Mouse (Mus musculus) G1E-ER4 (cell line): ENCODE data around the gene Plcd1. TPM values are rescaled to one million over a fixed set of nuclear protein-coding genes. Genes with fewer than 3 reads are reported as not detected.

ENCODE experiments used
- GATA1 ChIP-seq: IDR thresholded peaks from one replicate; pipeline ENCODE4 v1.8.0; 2012; ENCODE audit warnings: low read length, inconsistent platforms
- polyA plus RNA-seq: library from polyadenylated mRNA; stranded (reverse); fragments of >175 nt; gene quantifications from 2 replicates; pipeline ENCODE4 v1.2.3, GENCODE M21; 2012

Gene Plcd1
- polyA plus RNA-seq, 1 experiment: not detected

- TF ChIP-seq GATA1: no peak
Measured at GRCm38 (mm10) chr9:119040101-119040775, 53.1 kb downstream of the Plcd1 start.

- no peak for TF ChIP-seq GATA1
Measured at GRCm38 (mm10) chr9:119038574-119038973, 54.7 kb downstream of the Plcd1 start.

DNA sequence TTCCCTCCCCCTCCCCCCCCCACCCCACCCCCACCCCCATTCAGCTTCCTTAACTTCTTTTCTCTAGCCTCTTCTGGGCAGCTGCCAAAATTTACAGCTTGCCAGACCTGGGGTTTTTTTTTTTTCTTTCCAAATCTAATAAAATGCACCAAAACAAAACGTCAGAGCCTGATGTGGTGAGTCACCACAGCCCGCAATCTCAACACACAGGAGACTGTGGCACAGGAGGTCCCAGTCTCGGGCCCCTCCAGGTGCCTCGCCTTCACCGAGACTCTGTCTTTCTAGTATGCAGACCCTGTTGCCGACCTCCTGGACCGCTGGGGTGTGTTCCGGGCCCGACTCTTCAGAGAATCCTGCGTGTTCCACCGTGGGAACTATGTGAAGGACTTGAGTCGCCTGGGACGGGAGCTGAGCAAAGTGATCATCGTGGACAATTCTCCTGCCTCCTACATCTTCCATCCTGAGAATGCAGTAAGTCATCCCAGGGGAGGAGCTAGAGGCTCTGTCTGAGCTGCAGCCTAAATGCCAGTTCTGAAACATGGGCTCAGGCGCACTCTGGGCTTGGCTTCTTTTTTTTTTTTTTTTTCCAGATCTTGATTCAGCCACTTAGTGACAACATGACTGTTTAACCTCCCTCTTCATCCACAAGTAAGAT is 56.1 kb downstream of the Plcd1 start:
- no peak for TF ChIP-seq GATA1

GRCm38 (mm10) chr9:119035836-119036235 is 57.5 kb downstream of the Plcd1 start:
- TF ChIP-seq GATA1: no peak

- no peak for TF ChIP-seq GATA1
Measured at GRCm38 (mm10) chr9:119034676-119035665, 58.3 kb downstream of the Plcd1 start.

DNA sequence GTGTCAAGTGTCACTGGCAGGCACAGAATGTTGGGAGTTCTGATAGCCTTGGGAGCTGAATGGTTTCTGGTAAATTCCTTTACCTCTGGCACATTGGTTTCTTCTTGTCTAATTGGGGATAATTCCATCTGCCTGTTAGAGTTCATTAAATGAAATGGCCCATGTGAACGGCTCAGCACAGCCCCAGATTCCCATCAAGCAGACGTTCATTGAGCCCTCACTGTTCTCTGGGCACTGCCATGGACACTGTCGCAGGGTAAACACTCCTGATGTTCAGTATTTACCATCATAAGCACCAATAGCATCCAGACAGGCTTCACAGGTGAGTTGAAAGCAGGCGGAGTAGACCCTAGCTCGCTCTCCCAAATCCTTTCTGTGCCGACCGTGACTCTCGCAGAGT is 59.2 kb downstream of the Plcd1 start:
- TF ChIP-seq GATA1: no peak

DNA sequence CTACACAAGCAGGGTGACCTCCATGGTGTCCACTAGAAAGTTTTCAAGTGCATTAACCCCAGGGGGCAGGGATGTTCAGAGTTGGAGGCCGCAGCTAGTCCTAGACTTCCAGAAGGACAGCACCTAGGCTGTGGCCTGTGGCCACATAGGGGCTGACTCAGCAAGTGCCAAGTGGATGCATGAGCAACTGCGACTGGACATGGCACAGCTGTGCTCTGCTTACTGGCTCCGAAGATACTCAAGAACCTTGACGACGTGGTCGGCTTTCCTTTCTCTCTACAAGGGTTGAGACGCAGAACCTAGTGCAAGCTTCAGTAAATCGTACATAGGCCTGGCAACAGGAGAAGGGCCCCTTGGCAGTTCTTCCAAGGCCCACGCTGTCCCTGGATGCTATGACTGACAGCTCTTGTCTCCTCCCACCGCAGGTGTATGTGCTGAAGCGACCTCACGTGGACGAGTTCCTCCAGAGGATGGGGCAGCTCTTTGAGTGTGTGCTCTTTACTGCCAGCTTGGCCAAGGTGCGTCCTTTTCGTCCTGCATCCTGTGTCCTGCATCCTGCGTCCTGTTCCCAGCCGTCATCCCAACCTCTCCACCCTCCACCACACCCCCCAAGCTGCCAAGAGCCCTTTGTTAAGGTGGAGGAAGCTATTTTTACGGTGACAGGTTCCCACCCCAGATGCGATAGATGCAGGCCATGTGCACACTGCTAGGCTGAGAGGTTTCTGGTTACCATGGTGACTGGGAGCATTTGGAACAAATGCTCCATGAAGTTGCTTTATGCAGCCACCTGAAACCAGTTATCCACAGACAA is 60.0 kb downstream of the Plcd1 start:
- no peak for TF ChIP-seq GATA1

GRCm38 (mm10) chr9:119032538-119032937 is 60.8 kb downstream of the Plcd1 start:
- TF ChIP-seq GATA1: no peak

- no peak for TF ChIP-seq GATA1
Measured at GRCm38 (mm10) chr9:119031772-119032171, 61.5 kb downstream of the Plcd1 start.

- TF ChIP-seq GATA1: no peak
Measured at GRCm38 (mm10) chr9:119031038-119031437, 62.3 kb downstream of the Plcd1 start.

- no peak for TF ChIP-seq GATA1
Measured at GRCm38 (mm10) chr9:119029568-119029967, 63.7 kb downstream of the Plcd1 start.

- no peak for TF ChIP-seq GATA1
Measured at GRCm38 (mm10) chr9:119028226-119029195, 64.8 kb downstream of the Plcd1 start.

DNA sequence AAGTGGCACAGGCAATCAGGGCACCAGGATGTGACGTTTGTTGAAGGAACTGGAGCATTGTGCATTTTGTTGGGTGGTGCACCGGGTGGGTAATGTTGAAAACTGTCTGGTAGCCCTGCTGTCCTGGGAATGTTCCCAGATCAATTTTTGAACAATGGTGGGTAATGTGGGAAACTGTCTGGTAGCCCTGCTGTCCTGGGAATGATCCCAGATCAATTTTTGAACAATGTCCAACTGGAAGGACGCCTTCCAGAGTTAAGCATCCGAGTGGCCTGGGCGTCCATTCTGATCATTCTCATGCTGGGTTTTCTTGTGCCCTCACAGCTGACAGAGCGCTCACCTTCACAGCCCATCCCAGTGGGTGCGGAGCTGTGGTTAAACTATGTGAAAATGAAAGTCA is 66.0 kb downstream of the Plcd1 start:
- TF ChIP-seq GATA1: no peak

DNA sequence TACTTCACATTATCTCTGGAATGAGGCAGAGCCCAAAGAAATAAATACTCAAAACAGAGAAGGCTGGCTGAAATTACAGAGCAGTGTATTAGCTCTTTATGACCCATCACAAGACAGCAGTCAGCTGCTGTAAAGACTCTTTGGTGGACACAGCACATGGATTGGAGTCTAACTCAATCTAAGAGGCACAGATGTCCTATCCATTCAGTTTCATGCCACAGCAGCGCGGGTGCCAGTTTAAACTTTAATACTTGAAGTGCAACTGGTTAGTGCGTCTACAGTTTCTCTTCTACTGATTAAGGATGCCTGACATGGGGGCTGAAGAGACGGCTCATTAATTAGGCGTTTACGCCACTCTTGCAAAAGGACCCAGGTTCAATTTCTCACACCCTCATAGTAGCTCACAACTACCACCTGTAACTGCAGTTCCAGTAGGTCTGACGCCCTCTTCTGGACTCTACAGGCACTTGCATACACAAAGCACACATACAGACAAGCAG is 67.4 kb downstream of the Plcd1 start:
- no peak for TF ChIP-seq GATA1

DNA sequence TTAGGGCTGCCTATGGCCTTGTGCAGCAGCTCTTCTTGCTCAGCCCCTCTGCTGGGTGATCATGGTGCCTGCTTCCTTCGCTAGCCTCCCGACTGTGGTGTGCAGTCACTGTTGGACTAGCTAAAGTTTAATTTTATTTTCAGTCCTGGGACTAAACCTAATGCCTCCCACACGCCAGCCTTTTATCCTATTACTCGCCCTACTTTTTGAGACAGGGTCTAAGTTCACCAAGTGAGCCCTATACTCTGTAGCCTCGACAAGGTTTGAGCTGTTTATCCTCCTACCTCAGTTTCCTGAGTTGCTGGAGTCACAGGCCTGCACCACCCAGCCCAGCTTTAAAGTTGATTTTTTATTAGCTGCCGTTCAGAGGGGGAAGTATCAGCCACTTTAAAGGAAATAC is 68.0 kb downstream of the Plcd1 start:
- no peak for TF ChIP-seq GATA1
